Mouse (Mus musculus): ENCODE data around the gene Gm7137.
"Not testable (repeated sequence)": the region's sequence is repeated elsewhere in the genome, so short reads cannot be mapped to it uniquely, and the experiment has no call there.

Gene Gm7137

DNA sequence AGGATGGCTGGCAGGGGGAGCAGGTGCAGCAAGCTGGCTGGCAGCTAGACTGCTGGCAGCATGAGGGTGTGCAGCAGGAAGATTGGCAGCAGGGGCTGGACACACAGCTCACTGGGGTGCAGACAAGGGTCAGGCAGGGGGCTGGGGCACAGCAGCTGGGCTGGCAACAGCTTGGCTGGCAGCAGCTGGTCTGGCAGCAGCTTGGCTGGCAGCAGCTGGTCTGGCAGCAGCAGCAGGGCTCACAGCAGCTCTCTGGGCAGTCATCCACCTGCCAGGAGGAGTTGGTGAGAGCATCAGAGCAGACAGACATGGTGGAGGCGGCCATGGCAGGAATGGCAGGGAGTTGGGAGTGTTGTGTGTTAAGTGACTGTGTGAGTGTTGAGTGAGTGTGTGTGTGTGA, at the start of gene Gm7137:
Gene Gm7137, minus strand, starts transcription at position 325 of the 400 bp plus-strand sequence.
- not testable (repeated sequence) for DNase-seq (ENCODE audit: low spot score in 2 of 2)

DNA sequence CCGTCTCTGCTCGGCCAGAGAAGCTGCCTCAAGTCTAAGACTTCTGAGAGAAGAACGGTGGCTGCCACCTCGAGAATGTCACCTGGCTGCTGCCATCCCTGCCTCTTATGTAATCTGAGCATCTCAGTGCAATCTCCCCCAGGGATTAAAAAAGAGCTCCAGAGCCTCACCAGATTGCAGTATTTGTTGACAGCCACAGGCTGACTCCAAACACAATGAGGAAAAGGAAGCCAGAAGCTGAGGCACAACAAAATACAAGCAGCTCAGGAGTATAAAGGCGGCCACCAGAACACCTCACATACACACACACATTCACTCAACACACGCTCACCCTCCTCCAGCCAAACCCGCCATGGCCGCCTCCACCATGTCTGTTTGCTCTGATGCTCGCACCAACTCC, 47.6 kb upstream of the Gm7137 start, which contains the start of gene Krtap10-10:
Gene Krtap10-10, plus strand, starts transcription at position 301 of the 400 bp plus-strand sequence.
- no peak for DNase-seq (ENCODE audit: low spot score in 2 of 2)

DNA sequence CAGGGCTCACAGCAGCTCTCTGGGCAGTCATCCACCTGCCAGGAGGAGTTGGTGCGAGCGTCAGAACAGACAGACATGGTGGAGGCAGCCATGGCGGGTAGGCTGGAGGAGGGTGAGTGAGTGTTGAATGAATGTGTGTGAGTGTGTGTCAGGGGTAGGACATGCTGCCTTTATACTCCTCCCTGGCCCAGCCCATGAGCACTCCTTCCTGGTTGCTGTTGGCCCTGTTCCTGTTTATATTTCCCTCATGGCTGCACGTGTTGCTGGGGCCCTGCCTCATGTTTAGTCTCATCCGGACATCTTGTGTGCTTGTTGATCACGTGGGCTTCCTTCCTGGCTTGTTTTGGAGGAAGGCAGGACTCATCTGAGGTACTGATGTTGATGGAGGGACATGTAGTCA, 39.0 kb upstream of the Gm7137 start, which contains the start of gene Krtap10-4:
Gene Krtap10-4, minus strand, starts transcription at position 145 of the 400 bp plus-strand sequence.
- DNase-seq (ENCODE audit: low spot score in 2 of 2), result no peak

DNA sequence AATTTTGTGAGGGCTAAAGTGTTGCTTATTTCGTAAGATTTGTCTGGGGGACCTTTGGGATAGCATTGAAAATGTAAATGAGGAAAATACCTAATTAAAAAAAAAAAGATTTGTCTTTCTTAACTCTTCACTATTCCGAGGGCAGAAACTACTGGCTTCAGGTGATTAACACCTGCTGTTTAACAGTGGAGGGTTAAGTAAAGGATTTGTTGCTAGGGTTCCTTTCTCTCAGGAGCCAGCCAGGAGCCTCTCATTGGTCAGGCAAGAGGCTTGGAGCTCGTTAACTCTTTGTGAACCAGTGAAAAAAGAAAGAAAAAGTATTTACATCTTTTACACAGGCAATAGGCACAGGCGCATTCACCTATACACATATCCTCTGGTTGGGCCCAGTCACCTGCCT, 31.2 kb upstream of the Gm7137 start:
- DNase-seq (ENCODE audit: low spot score in 2 of 2), result no peak

DNA sequence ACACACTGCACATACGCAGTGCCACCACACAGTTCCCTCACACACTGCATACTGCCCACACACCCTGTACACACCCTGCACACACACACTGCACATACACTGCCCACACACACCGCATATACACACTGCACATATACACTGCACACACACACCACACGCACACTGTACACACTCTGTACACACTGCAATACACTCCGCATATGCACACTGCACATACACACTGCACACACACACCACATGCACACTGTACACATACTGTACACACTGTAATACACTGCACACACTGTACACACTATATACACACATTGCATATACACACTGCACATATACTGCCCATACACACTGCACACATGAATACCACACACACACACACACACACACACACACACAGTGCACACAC, 30.5 kb upstream of the Gm7137 start:
- DNase-seq (ENCODE audit: low spot score in 2 of 2), result no peak

DNA sequence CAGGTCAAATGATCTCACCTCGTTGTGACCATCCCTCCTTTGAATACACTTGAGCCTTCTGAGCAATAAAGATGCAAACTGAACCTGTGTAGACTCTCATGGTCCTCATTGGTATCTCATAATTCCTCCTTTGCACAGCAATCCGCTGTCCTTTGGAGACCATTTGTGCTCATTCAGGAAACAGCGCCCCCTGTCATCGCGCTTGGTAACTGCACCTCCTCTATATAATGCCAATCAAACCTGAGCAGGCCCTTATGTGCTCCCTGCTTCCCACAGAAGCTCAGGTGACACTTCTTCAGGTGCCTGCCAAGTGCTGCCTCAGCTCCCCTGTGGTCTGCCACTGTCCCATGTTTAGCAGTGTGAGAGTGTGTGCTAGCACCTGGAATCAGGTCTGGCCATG, 27.5 kb upstream of the Gm7137 start:
- no peak for DNase-seq (ENCODE audit: low spot score in 2 of 2)

DNA sequence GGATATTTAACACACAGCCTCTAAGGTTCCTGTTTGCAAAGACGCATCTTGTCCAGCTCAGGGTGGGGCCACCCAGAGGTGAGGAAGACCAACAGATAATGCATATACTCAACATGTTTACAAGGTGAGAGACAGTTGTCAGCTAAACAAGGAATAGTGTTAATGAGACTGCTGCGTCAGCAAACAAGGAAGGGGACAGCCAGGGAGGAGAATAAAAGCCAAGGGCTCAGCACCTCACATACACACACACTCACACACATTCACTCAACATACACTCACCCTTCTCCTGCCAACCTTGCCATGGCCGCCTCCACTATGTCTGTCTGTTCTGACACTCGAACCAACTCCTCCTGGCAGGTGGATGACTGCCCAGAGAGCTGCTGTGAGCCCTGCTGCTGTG, 26.4 kb upstream of the Gm7137 start, which contains the start of gene Gm2696:
Gene Gm2696, plus strand, starts transcription at position 301 of the 400 bp plus-strand sequence.
- DNase-seq (ENCODE audit: low spot score in 2 of 2), result no peak

DNA sequence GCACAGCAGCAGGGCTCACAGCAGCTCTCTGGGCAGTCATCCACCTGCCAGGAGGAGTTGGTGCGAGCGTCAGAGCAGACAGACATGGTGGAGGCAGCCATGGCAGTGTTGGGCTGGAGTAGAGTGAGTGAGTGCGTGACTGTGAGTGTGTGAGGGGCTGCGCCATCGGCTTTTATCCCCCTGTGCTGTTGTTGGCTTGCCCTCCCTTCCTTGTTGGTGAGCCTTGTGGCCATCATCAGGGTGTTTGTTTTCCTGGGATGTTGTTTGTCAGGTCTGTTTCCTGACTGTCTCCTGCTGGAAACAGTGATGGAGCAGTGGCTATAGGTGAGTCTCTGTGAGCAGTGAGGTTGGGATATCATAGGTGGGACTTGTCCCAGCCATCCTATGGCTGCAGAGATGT, 23.7 kb upstream of the Gm7137 start, which contains the start of gene Gm9507:
Gene Gm9507, minus strand, starts transcription at position 101 of the 400 bp plus-strand sequence.
- DNase-seq (ENCODE audit: low spot score in 2 of 2), result peak in 1 of 2 experiments; percentile 47

DNA sequence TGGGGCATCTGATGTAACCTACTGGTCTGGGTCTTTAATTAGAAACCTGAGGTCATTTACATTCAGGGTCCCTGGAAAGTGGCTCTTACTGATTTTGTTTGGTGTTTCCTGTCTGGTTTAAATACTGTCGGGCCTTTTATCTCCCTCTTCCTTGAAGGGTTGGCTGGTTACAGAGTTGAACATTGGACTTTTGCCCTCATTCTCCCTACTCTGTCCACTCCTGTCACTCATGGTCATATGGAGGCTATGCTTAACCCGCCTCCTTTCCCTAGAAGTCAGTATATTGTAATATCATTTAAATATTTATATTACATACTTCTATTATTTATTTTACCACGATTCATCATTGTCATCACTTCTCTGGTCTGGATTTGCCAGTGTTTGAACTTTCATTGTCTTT, 16.1 kb upstream of the Gm7137 start:
- no peak for DNase-seq (ENCODE audit: low spot score in 2 of 2)

DNA sequence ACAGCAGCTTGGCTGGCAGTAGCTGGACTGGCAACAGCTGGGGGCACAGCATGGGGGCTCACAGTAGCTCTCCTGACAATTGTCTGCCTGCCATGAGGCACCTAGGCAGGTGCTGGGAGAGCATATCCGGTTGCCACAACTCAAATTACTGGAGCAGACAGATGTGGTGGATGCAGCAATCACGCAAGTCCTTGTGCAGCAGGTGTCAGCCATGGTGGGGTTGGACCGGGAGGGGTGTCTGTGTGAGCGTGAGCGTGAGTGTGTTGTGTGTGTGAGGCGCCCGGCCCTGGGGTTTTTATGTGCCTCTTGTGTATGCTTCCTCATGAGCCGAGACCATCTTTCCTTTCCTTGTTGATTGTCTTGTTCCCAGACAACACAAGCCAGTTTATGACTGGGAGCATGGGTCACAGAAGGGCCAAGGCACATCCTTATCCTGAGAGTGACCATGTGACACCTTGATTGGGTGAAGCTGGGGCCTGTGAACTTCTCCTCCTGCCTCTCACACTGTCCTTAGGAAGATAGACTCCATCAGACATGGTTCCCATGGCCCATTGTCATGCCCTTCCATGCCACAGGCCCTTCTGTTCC, 11.0 kb upstream of the Gm7137 start, which contains the start of gene Gm19668:
Gene Gm19668, minus strand, starts transcription at position 213 of the 588 bp plus-strand sequence.
- no peak for DNase-seq (ENCODE audit: low spot score in 2 of 2)

DNA sequence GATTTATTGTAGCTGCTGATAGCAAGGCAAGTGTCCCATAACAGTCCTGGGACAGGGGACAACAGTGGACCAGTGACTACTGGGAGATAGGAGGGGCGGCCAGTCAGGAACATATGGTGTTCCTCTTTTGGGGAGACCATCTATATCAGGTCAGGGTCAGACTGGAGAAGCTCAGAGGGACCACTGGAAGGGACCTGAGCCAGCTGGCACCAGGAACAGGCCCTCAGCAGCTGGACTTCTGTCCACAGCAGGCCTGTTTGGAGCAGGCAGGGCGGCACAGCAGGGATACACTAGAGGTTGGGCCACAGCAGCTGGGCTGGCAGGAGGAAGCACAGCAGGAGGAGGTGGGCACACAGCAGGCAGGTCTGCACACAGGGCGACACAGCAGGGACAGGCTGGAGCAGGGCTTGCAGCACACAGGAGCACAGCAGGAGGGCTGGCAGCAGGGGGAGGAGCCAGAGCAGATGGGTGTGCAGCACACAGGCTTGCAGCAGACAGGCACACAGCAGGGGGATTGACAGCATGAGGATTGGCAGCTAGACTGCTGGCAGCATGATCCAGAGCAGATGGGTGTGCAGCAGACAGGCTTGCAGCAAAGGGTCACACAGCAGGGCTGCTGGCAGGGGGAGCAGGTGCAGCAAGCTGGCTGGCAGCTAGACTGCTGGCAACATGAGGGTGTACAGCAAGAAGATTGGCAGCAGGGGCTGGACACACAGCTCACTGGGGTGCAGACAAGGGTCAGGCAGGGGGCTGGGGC, 10.3 kb upstream of the Gm7137 start:
- DNase-seq (ENCODE audit: low spot score in 2 of 2), result not testable (repeated sequence)

DNA sequence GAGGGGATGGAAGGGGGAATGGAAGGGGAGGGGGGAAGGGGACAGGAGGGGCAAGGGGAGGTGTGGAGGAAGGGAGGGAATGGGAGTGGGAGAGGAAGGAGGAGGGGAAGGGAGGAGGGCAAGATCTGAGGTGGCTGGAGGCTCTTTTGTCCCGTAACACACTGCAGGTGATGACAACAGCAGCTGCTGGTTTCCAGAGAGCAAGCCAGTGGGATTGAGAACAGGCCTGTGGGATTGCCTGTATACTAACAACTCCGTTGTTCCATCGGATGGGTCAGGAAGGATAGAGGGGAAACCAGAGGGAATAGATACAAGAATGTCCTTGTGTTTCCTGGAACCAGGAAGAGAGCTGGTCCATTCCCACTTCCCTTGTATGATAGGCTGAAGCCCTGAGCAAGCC, 9.7 kb upstream of the Gm7137 start:
- no peak for DNase-seq (ENCODE audit: low spot score in 2 of 2)

DNA sequence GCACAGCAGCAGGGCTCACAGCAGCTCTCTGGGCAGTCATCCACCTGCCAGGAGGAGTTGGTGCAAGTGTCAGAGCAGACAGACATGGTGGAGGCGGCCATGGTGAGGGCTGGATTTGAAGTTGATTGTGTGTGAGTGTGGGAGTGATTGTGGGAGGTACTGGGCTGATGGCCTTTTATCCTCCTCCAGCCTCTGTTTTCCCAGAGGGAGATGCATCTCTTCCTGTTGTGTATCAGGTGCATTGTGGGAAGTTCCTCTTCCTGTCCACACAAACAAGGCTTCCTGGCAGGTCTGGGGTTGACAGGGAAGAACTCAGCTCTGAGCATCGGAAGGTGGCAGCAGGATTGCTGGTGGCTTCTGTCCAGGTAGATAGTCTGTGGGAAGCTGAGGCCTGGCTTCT, 7.0 kb upstream of the Gm7137 start, which contains the start of gene Gm9639:
Gene Gm9639, minus strand, starts transcription at position 101 of the 400 bp plus-strand sequence.
- DNase-seq (ENCODE audit: low spot score in 2 of 2), result no peak

DNA sequence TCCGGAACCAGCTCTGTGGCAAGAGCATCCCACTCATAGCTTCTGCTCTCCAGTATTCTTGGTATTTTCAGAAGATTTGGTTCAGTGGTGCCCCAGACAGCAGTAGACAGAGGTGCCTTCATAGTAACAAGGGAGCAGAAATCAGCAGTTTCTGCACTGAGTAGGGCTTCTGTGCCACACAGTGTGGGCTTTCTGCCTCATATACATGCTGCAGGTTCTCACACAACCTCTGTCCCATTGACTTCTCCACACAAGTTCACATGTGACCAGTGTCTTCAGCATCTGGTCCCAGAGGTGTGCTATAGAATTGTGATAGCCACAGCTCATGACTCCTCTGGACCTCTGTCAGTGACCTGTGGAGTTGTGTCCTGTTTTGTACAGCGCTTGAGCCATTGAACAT, 621 bp upstream of the Gm7137 start:
- DNase-seq (ENCODE audit: low spot score in 2 of 2), result no peak

DNA sequence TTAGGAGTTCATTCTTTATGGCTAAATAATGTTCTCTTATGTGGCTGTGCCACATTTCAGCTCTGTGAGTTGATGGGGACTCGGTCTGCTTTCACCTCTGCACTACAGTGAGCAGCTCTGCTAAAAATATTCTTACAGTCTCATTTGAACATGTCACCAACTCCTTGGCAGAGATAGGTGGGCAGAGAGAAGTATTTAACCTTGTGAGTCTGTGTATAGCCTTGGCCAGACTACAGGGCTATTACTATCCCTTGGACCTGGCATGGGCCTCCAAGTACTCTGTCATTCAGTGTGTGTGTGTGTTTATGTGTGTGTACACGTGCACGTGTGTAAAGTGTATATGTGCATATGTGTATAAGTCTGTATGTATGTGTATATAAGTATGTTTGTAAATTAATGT, 4.6 kb downstream of the Gm7137 start:
- DNase-seq (ENCODE audit: low spot score in 2 of 2), result not testable (repeated sequence)

DNA sequence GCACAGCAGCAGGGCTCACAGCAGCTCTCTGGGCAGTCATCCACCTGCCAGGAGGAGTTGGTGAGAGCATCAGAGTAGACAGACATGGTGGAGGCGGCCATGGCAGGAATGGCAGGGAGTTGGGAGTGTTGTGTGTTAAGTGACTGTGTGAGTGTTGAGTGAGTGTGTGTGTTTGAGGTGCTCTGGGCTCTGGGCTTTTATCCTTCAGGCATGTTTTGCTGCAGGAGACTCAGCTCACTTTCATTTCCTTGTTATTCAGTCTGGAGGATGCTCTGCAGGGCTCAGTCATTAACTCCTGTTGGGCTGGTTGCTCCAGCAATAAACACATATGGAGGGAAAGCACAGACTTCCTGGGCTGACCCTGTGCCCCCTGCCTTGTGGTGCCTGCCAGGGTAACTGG, 5.6 kb downstream of the Gm7137 start, which contains the start of gene Gm3250:
Gene Gm3250, minus strand, starts transcription at position 101 of the 400 bp plus-strand sequence.
- DNase-seq (ENCODE audit: low spot score in 2 of 2), result not testable (repeated sequence)

DNA sequence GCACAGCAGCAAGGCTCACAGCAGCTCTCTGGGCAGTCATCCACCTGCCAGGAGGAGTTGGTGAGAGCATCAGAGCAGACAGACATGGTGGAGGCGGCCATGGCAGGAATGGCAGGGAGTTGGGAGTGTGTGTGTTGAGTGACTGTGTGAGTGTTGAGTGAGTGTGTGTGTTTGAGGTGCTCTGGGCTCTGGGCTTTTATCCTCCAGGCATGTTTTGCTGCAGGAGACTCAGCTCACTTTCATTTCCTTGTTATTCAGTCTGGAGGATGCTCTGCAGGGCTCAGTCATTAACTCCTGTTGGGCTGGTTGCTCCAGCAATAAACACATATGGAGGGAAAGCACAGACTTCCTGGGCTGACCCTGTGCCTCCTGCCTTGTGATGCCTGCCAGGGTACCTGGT, 11.2 kb downstream of the Gm7137 start, which contains the start of gene Gm7138:
Gene Gm7138, minus strand, starts transcription at position 101 of the 400 bp plus-strand sequence.
- not testable (repeated sequence) for DNase-seq (ENCODE audit: low spot score in 2 of 2)

DNA sequence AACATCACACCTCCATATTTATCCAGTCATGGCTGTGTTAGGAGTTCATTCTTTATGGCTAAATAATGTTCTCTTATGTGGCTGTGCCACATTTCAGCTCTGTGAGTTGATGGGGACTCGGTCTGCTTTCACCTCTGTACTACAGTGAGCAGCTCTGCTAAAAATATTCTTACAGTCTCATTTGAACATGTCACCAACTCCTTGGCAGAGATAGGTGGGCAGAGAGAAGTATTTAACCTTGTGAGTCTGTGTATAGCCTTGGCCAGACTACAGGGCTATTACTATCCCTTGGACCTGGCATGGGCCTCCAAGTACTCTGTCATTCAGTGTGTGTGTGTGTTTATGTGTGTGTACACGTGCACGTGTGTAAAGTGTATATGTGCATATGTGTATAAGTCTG, 15.9 kb downstream of the Gm7137 start:
- not testable (repeated sequence) for DNase-seq (ENCODE audit: low spot score in 2 of 2)

DNA sequence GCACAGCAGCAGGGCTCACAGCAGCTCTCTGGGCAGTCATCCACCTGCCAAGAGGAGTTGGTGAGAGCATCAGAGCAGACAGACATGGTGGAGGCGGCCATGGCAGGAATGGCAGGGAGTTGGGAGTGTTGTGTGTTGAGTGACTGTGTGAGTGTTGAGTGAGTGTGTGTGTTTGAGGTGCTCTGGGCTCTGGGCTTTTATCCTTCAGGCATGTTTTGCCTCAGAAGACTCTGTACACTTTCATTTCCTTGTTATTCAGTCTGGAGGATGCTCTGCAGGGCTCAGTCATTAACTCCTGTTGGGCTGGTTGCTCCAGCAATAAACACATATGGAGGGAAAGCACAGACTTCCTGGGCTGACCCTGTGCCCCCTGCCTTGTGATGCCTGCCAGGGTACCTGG, 16.8 kb downstream of the Gm7137 start, which contains the start of gene Gm3238:
Gene Gm3238, minus strand, starts transcription at position 101 of the 400 bp plus-strand sequence.
- DNase-seq (ENCODE audit: low spot score in 2 of 2), result not testable (repeated sequence)

DNA sequence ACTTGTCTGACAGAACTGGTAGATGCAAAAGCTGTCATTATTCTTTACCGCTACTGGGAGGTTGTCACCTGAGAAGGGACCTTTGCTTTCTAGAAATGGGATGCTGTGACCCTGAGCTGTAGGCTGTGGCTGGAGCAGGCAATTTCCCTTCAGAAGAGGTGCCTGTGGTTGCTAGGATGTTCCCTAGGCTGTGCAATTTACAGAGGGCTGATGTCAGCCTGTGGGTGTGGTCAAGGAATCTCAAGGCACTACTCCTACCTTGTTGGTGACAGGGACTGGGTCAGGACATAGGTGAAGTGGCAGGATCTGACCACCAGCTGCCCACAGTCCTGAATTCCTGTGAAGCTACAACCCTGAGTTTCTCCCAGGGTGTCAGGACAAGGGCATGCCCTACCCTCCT, 18.3 kb downstream of the Gm7137 start:
- DNase-seq (ENCODE audit: low spot score in 2 of 2), result no peak

DNA sequence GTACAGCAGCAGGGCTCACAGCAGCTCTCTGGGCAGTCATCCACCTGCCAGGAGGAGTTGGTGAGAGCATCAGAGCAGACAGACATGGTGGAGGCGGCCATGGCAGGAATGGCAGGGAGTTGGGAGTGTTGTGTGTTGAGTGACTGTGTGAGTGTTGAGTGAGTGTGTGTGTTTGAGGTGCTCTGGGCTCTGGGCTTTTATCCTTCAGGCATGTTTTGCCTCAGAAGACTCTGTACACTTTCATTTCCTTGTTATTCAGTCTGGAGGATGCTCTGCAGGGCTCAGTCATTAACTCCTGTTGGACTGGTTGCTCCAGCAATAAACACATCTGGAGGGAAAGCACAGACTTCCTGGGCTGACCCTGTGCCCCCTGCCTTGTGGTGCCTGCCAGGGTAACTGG, 28.4 kb downstream of the Gm7137 start, which contains the start of gene Gm3233:
Gene Gm3233, minus strand, starts transcription at position 101 of the 400 bp plus-strand sequence.
- DNase-seq (ENCODE audit: low spot score in 2 of 2), result not testable (repeated sequence)

DNA sequence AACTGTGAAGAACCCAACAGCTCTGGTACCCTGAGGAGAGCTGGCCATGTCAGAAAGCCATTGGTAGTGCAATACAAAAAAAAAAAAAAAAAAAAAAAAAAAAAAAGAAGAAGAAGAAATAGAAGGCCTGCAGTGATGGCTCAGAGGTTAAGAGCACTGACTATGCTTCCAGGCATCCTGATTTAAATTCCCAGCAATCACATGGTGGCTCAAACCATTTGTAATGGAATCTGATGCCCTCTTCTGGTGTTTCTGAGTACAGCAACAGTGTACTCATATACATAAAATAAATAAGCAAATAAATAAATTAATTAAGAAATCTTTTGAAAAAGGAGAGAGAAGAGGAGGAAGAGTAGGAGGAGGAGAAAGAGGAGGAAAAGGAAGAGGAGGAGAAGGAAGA, 34.6 kb downstream of the Gm7137 start:
- no peak for DNase-seq (ENCODE audit: low spot score in 2 of 2)

Data from urinary bladder, postnatal 4 days (tissue).